Mouse (Mus musculus) embryonic facial prominence, embryonic 12.5 days (tissue): ENCODE measurements around the gene Sh2b2. TPM values are rescaled to one million over a fixed set of nuclear protein-coding genes. Genes with fewer than 3 reads are reported as not detected.

ENCODE experiments used
- ATAC-seq: fragments of 200-750 bp; cut with Nextera tagmentation; 2 replicates; pipeline ENCODE4 v1.8.0; 2017; ENCODE audit not compliant: insufficient number of reproducible peaks, insufficient read depth, low FRiP score, low TSS enrichment
- H3K27ac ChIP-seq: fragments of 300-500 bp; sonication (generic); 2 replicates; pipeline ENCODE4 v1.5.1; 2016; ENCODE audit warnings: mild to moderate bottlenecking
- H3K27me3 ChIP-seq: fragments of 300-500 bp; sonication (generic); 2 replicates; pipeline ENCODE4 v1.6.1; 2016; ENCODE audit warnings: mild to moderate bottlenecking, moderate library complexity
- H3K36me3 ChIP-seq: fragments of 300-500 bp; sonication (generic); 2 replicates; pipeline ENCODE4 v1.6.1; 2016; ENCODE audit warnings: mild to moderate bottlenecking
- H3K4me1 ChIP-seq: fragments of 300-500 bp; sonication (generic); 2 replicates; pipeline ENCODE4 v1.6.1; 2016
- H3K4me2 ChIP-seq: fragments of 300-500 bp; sonication (generic); replicated peaks from 2 replicates; pipeline ENCODE4 v1.6.1; 2016; ENCODE audit warnings: mild to moderate bottlenecking, moderate library complexity
- H3K4me3 ChIP-seq: fragments of 300-500 bp; sonication (generic); 2 replicates; pipeline ENCODE4 v1.5.1; 2016; ENCODE audit warnings: mild to moderate bottlenecking
- H3K9ac ChIP-seq: fragments of 300-500 bp; sonication (generic); 2 replicates; pipeline ENCODE4 v1.6.1; 2016; ENCODE audit warnings: mild to moderate bottlenecking, moderate library complexity
- H3K9me3 ChIP-seq: fragments of 300-500 bp; sonication (generic); 2 replicates; pipeline ENCODE4 v1.6.1; 2016; ENCODE audit warnings: mild to moderate bottlenecking, moderate library complexity
- WGBS: fragments of 180-500 bp; shearing (Covaris S2); methylation state at CpG from one replicate; pipeline ENCODE4 v1.1.7; 2016; 5-methylcytosine and 5-hydroxymethylcytosine counted together
- polyA plus RNA-seq: library from polyadenylated mRNA; unstranded; fragments of >200 nt; fragmentation: Nextera tagmentation; extraction: Ambion mirVana; gene quantifications from 2 replicates; pipeline ENCODE4 v1.2.1, GENCODE M21; 2016

The Sh2b2 gene
- polyA plus RNA-seq, 1 experiment from 2014 or later, result 15.8 TPM

DNA sequence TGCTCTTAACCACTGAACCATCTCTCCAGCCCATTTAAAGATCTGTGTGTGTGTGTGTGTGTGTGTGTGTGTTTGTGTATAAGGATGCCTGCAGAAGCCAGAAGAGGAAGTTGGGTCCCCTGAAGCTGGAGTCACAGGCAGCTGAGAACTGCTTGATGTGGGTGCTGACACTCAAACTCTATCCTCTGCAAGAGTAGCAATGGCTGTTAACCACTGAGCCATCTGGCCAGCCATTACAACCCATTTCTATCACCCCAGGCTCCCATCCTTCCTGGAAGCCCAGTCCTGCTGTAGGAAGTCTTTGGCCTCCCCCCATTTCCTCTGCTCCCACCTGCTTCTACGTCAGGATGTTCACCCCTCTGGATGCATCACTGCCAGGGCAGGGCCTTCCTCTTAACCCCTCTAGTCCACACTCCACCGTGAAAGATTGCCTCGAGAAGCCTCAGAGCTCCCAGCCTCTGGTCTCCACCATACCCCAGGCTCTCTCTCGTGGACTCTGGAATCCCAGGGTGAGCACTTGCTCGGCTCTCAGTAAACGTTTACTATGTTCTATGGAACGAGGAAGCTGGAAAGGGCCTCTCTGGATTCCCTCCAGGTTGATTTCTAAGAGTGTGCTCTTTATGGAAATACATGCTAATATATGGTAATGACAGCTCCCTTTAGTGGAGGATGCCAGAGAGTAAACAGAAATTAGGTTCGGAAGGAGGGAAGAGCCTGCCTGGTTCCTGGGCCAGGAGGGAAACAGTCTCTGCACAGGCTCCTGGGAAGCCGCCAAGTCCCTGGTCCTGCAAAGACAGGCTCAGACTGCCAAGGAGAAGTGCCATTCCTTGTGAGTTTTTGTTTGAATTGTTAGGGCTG lies 72.5 kb downstream of the Sh2b2 start:
- ATAC-seq, result no peak
- H3K36me3 ChIP-seq, result peaks cover 18% of the 10 kb centered on the region
- WGBS, result 56% methylated on average over 9 of the region's 9 CpGs
- 0 out of 2 replicates have a peak, but pooled peaks cover 6% of the 10 kb centered on the region for H3K27me3 ChIP-seq
- no peaks in the 10 kb centered on the region for H3K9me3 ChIP-seq
- H3K27ac ChIP-seq, result no peak overlapping the region
- no peak overlapping the region for H3K4me2 ChIP-seq
- H3K4me3 ChIP-seq, result no peak overlapping the region
- H3K4me1 ChIP-seq, result peaks cover 11% of the 10 kb centered on the region; the same call in 1 of the 2 replicates
- no peak overlapping the region for H3K9ac ChIP-seq

DNA sequence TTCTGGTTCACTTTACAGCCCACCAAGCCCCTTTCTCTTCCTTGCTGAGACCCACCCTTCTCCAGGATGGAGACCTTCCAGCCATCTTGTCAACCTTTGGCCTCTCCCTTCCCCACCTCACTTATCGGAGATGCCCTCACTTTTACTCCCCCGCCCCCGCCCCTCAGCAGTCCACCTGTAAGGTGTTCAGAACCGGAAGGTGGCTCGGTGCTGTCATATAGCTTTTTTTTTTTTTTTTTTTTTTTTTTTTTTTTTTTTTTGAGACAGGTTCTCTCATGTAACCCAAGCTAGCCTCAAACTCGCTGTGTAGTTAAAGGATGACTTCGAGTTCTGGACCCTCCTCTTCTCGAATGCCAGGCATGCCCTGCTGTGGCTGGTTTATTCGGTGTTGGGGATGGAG lies 73.4 kb downstream of the Sh2b2 start:
- Histone ChIP-seq H3K9me3 (0 out of 2 replicates have a peak, but pooled peaks cover 2% of the 10 kb centered on the region), H3K9ac (no peak overlapping the region), H3K27ac (no peak overlapping the region), H3K36me3 (peaks cover 14% of the 10 kb centered on the region), H3K27me3 (0 out of 2 replicates have a peak, but pooled peaks cover 6% of the 10 kb centered on the region), H3K4me1 (peaks cover 11% of the 10 kb centered on the region; the same call in 1 of the 2 replicates), H3K4me2 (no peak overlapping the region), H3K4me3 (no peak overlapping the region)
- WGBS, result 78% methylated on average over 9 of the region's 9 CpGs
- ATAC-seq, result no peak

DNA sequence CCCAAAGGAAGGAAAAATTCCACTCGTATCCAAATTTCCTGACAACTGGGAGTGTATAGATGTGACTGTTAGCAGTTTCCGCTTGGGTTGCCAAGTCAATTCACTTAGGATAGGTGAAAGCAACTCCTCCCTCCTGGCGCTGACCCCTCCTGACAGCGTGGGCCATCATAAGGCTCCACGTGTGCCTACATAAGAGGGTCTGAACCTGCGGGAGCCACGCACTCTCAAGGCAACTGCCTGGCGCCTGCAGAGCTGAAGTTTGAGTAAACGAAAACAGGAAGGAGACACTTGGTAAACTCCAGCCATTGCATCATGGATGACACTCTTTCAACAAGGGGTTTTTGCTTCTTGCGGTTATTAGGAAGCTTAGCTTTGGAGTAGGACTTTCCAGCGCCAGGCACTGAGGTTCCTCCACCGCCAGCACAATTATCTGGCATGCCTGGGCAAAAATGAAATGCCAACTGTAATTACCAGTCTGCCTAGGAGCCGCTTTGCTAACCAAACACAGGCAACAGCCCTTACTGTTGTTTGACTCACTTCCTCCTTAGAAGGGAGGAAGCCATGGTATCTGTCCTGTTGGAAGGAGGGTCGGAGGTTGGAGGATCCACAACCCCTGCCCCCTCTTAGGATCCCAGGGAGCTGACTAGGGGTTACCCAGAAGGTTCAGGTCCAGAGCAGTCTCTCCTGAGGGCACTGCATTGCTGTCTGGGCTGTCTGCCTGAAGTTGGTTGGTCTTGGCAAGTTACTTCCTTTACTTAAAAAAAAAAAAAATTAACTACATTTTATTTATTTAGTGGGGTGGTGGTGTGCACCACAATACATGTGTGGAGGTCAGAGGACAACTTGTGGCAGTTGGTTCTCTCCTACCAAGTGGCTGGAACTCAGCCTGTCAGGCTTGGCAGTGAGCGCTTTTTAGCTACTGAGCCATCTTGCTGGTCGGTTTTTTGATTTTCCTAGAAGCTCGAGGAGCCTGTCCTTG lies 74.7 kb downstream of the Sh2b2 start:
- Histone ChIP-seq H3K36me3 (peaks cover 6% of the 10 kb centered on the region; the same call in 1 of the 2 replicates), H3K4me2 (peak overlapping the region; percentile 93), H3K9ac (no peak overlapping the region), H3K9me3 (0 out of 2 replicates have a peak, but pooled peaks cover 3% of the 10 kb centered on the region), H3K27ac (no peak overlapping the region), H3K4me1 (peaks cover 11% of the 10 kb centered on the region; the same call in 1 of the 2 replicates), H3K4me3 (peak overlapping the region; percentile 63), H3K27me3 (0 out of 2 replicates have a peak, but pooled peaks cover 6% of the 10 kb centered on the region)
- WGBS, result 35% methylated on average over 17 of the region's 17 CpGs
- ATAC-seq, result no peak

DNA sequence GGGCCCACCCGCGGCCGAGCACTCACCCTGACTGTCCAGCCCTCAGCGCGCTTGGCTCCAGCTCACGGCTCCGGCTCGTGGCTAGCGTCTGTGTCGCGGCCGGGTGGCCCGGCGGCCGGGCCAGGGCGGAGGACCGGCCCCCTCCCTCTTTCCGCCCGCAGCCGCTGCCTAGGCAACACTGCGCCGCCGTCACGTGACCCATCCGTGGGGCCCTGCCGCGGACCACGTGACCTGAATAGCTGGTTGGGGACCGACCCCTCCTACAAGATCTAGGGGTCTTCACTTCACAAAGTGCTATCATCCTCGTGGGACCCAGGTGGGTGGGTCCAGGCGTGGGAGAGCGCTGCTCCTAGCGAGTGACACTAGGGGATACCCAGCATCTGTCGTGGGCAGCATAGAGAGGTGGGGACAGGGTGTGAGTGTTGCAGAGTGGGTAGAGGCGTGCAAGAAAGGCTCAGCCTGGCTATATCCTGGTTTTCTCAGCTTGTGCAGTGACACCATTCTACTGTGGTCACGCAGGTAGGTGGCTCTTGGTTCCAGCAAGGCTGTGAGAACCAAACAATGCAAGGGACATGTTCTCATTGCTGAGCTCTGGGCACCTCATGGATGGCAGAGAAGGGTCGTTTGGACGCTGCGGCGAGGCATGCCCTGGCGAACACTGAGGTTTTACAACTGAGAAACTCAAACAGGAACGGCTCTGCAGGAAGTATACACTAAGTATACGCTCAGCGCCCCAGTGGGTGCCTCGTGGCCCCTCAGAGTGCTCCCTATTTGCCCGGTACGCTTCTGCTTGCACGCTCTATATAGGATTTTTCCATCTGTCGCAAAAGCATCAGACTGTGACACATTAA lies 75.6 kb downstream of the Sh2b2 start, which contains the start of gene Orai2:
TSS of gene Orai2 (minus strand) at position 202 of the 851 bp plus-strand sequence.
- WGBS, result 6% methylated on average over 49 of the region's 49 CpGs
- H3K27me3 ChIP-seq, result 0 out of 2 replicates have a peak, but pooled peaks cover 6% of the 10 kb centered on the region
- peak within 1 kb of the TSS; percentile 78 for H3K9ac ChIP-seq
- H3K27ac ChIP-seq, result 0 out of 2 replicates have a peak within 1 kb of the TSS, but pooled peaks have one; percentile 14
- peak; percentile 86 for ATAC-seq
- peak within 1 kb of the TSS; percentile 63 for H3K4me3 ChIP-seq
- H3K36me3 ChIP-seq, result peaks cover 6% of the 10 kb centered on the region; the same call in 1 of the 2 replicates
- peaks cover 11% of the 10 kb centered on the region; the same call in 1 of the 2 replicates for H3K4me1 ChIP-seq
- peak within 1 kb of the TSS; percentile 93 for H3K4me2 ChIP-seq
- H3K9me3 ChIP-seq, result 0 out of 2 replicates have a peak, but pooled peaks cover 3% of the 10 kb centered on the region

DNA sequence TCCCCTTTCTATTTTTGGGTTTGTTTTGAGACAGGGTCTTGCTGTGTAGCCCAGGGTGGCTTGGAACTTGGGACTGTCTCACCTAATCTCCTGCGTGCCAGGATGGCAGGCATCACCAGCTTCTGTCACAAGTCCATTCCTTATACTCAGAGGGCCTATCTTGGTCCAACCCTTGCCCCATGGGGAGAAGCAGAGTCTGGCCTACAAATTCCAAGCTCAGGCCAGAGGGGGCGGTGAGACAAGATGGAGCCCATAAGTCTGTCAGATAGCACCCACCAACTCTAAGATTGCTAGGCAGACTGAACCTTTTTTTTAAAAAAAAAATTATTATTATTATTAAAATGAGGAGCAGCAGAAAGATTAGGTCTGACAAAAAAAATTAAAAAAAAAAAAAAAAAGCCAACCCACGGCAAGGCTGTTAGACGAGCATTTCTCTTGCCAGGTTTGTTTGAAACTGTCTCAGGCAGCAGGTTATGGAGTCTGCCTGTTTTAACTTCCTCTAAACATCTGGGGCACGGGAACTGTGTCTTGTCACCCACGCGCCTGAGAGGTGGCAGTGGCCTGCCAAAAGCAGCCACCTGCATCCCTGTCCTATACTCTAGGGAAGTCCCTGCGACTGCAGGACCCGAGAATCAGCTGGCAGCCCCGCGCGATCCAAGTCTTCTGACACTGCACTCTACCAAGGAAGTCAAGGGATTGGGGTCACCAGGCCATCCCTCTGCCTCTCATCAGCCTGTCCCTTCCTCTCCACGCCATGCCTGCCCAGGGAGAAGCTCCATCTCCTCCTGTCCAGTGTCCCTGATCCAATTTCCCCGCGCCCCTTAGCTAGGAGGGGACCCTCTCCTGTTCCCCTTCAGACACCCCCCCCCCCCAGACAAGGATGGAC lies 76.5 kb downstream of the Sh2b2 start:
- Histone ChIP-seq H3K9ac (peak overlapping the region; percentile 78), H3K4me2 (peak overlapping the region; percentile 93), H3K9me3 (0 out of 2 replicates have a peak, but pooled peaks cover 3% of the 10 kb centered on the region), H3K27me3 (0 out of 2 replicates have a peak, but pooled peaks cover 6% of the 10 kb centered on the region), H3K4me3 (peak overlapping the region; percentile 63), H3K4me1 (peaks cover 11% of the 10 kb centered on the region; the same call in 1 of the 2 replicates), H3K27ac (0 out of 2 replicates have a peak overlapping the region, but pooled peaks have one; percentile 14), H3K36me3 (peaks cover 6% of the 10 kb centered on the region; the same call in 1 of the 2 replicates)
- no peak; the same call in none of the 2 replicates for ATAC-seq
- WGBS, result 13% methylated on average over 15 of the region's 15 CpGs

Other genes starting within 250 kb of the Sh2b2 start
- 0.18 and 0.91 TPM in 2 replicates for gene Upk3b, start 208.1 kb downstream of the Sh2b2 start, polyA plus RNA-seq
- 8.7 and 9.8 TPM in 2 replicates for gene Upk3bl, start 192.1 kb downstream of the Sh2b2 start, polyA plus RNA-seq
- 13.1 and 13.7 TPM in 2 replicates for gene Rasa4, start 162.6 kb downstream of the Sh2b2 start, polyA plus RNA-seq
- gene Polr2j, start 129.9 kb downstream of the Sh2b2 start, polyA plus RNA-seq, result 230 and 234 TPM in 2 replicates
- 49.1 and 50.0 TPM in 2 replicates for gene Lrwd1, start 110.5 kb downstream of the Sh2b2 start, polyA plus RNA-seq
- gene Alkbh4, start 110.4 kb downstream of the Sh2b2 start, polyA plus RNA-seq, result 28.4 and 29.5 TPM in 2 replicates
- gene Orai2, start 75.8 kb downstream of the Sh2b2 start, polyA plus RNA-seq, result 12.6 and 13.1 TPM in 2 replicates
- 54.5 and 60.2 TPM in 2 replicates for gene Prkrip1, start 47.6 kb downstream of the Sh2b2 start, polyA plus RNA-seq